Mouse (Mus musculus): Measurements from ENCODE around the gene Zfp622. TPM values are rescaled to one million over a fixed set of nuclear protein-coding genes. Genes with fewer than 3 reads are reported as not detected.
"Not testable (repeated sequence)": the region's sequence is repeated elsewhere in the genome, so short reads cannot be mapped to it uniquely, and the experiment has no call there.

Gene Zfp622
- polyA plus RNA-seq, 1 experiment, result 29.7 TPM

DNA sequence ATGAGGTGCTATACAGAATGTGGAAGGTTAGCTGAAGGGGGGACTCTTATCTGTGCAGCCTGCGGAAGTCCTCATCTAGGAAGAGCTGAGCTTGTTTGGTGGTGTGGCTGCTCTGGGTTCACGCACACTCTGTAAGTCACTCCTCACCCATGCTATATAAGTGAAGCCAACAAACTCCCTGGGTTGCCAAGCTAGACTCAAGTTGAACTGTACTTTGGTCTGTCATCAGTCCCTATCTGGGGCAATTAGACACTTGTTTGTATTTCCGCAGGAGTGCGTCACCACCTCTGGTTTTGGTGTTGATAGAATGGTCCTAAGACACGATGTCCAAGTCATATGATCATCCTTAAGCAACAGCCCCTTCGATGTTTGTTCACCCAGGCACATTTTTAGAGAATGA is 8.4 kb upstream of the Zfp622 start:
- Histone ChIP-seq H3K4me3 (replicated peaks; ENCODE audit: insufficient read depth, low read depth, low read length) (no peak overlapping the region), H3K27me3 (ENCODE audit: control insufficient read depth, insufficient read depth, low read length) (no peaks in the 10 kb centered on the region), H3K27ac (ENCODE audit: insufficient read depth, low read length) (no peak overlapping the region), H3K4me1 (ENCODE audit: control insufficient read depth, insufficient read depth, low read length) (no peaks in the 10 kb centered on the region)
- 93% methylated on average over 6 of the region's 6 CpGs for WGBS
- TF ChIP-seq CTCF (IDR thresholded peaks at IDR 0.05; ENCODE audit: borderline replicate concordance, insufficient read depth, low read depth, low read length), result no peak
- TF ChIP-seq POLR2A (IDR thresholded peaks at IDR 0.05; ENCODE audit: borderline replicate concordance, insufficient read depth, low read length), result no peak
- DNase-seq, result no peak

- peak overlapping the region; percentile 45; the same call in 1 of the 2 replicates for H3K27ac ChIP-seq (ENCODE audit: insufficient read depth, low read length)
Observed at GRCm38 (mm10) chr15:25983614-25984013, 552 bp upstream of the Zfp622 start.

DNA sequence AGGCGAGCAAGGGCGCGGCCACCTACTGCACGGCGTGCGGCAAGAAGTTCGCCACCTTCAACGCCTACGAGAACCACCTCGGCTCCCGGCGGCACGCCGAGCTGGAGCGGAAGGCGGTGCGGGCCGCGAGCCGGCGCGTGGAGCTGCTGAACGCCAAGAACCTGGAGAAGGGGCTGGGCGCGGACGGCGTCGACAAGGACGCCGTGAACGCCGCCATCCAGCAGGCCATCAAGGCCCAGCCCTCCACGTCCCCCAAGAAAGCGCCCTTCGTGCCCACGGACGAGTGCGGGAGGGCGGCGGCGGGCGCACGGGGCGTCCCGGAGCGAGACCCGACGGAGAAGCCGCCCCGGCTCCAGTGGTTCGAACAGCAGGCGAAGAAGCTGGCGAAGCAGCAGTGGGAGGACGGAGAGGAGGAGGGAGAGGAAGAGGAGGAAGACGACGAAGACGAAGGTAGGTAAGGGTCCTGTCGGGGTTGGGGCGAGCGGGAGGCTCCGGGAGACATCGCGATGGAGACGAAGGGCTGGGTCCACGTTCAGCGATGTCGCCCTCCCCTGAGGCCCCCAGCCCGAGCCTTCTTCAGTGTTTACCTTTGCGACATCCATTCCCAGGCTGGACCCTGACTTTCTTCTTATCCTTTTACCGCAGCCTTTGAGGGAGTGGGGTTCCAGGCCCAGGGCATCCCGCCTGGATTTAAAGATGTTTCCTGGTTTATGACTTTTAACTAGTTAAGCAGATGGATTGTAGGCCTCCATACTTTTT is 747 bp downstream of the Zfp622 start:
- TF ChIP-seq CTCF (IDR thresholded peaks at IDR 0.05; ENCODE audit: borderline replicate concordance, insufficient read depth, low read depth, low read length) (no peak), POLR2A (IDR thresholded peaks at IDR 0.05; ENCODE audit: borderline replicate concordance, insufficient read depth, low read length) (no peak)
- WGBS, result under 1% methylated on average over 71 of the region's 71 CpGs

More at GRCm38 (mm10) chr15:25983614-25984013, 552 bp upstream of the Zfp622 start:
- DNase-seq; H3K4me1 ChIP-seq (ENCODE audit: control insufficient read depth, insufficient read depth, low read length); H3K27me3 ChIP-seq (ENCODE audit: control insufficient read depth, insufficient read depth, low read length): not testable (repeated sequence)
- 15% methylated on average over 6 of the region's 6 CpGs for WGBS
- H3K4me3 ChIP-seq (replicated peaks; ENCODE audit: insufficient read depth, low read depth, low read length), result peak overlapping the region; percentile 90

DNA sequence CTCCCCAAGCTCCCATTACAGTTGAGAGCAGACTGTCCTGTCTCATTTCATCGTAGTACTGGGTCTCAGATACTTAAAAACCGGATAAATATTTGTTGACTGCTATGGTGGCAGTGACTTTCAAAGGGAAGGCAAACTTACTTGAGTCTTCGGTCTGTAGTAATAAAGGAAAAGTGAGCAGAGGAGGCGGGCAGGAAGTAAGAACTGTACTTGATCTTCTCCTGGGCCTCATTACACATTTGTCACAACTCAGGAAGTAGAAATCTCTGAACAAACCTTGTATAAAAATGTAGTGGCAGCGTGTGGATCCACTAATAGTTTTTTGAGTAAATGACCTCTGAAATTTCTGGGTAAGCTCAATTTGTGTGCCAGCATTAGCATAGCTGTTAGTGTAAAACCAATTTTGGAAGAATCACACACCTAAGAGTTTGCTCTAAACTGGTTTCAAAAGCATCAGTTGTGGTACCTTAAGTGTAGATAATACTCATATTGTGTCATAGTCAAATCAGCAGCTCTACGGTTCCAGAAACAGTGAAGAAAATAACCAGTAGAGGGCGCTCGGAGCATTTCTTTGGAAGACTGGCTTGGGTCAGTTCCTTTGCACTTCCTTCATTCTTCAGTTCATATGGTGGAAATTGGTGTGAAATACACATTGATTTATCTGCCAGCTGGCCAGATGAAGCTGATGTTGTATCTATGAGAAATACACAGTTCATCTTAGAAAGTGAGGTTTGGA is 9.0 kb downstream of the Zfp622 start:
- Histone ChIP-seq H3K4me1 (ENCODE audit: control insufficient read depth, insufficient read depth, low read length) (no peaks in the 10 kb centered on the region), H3K27ac (ENCODE audit: insufficient read depth, low read length) (no peak overlapping the region), H3K4me3 (replicated peaks; ENCODE audit: insufficient read depth, low read depth, low read length) (no peak overlapping the region), H3K27me3 (ENCODE audit: control insufficient read depth, insufficient read depth, low read length) (no peaks in the 10 kb centered on the region)
- TF ChIP-seq POLR2A (IDR thresholded peaks at IDR 0.05; ENCODE audit: borderline replicate concordance, insufficient read depth, low read length) (no peak), CTCF (IDR thresholded peaks at IDR 0.05; ENCODE audit: borderline replicate concordance, insufficient read depth, low read depth, low read length) (peak; percentile 21; the same call in 1 of the 2 replicates)
- 58% methylated on average over 8 of the region's 8 CpGs for WGBS
- peak; percentile 27 to 44 for DNase-seq

More for the DNA sequence above, 747 bp downstream of the Zfp622 start:
- H3K27ac ChIP-seq (ENCODE audit: insufficient read depth, low read length), result peak overlapping the region; percentile 40
- no peaks in the 10 kb centered on the region for H3K27me3 ChIP-seq (ENCODE audit: control insufficient read depth, insufficient read depth, low read length)
- peak overlapping the region; percentile 90 for H3K4me3 ChIP-seq (replicated peaks; ENCODE audit: insufficient read depth, low read depth, low read length)
- no peak for DNase-seq
- H3K4me1 ChIP-seq (ENCODE audit: control insufficient read depth, insufficient read depth, low read length), result peaks cover 6% of the 10 kb centered on the region; the same call in 1 of the 2 replicates

DNA sequence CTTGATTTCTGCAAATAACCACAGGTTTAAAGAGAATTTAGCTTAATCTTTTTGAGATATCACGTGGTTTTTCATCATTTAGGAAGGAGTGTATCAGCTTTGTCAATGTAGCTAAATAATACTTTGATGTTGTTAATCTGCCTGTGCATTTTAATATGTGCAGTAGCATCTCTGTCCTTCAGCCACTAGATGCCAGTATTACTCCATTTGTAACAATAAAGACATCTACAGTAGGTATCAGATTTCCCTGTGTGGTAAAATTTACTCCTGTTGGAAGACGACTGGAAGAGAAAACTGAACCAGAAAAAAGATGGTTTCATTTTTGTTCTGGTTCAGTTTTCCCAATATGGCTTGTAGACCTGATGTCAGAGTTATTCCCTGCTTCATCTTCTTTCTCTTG is 11.4 kb downstream of the Zfp622 start:
- Histone ChIP-seq H3K4me3 (replicated peaks; ENCODE audit: insufficient read depth, low read depth, low read length) (no peak overlapping the region), H3K4me1 (ENCODE audit: control insufficient read depth, insufficient read depth, low read length) (no peaks in the 10 kb centered on the region), H3K27ac (ENCODE audit: insufficient read depth, low read length) (no peak overlapping the region), H3K27me3 (ENCODE audit: control insufficient read depth, insufficient read depth, low read length) (no peaks in the 10 kb centered on the region)
- DNase-seq, result peak in 1 of 2 experiments; percentile 30
- TF ChIP-seq POLR2A (IDR thresholded peaks at IDR 0.05; ENCODE audit: borderline replicate concordance, insufficient read depth, low read length), result no peak
- peak; percentile 39; the same call in 1 of the 2 replicates for TF ChIP-seq CTCF (IDR thresholded peaks at IDR 0.05; ENCODE audit: borderline replicate concordance, insufficient read depth, low read depth, low read length)
- 37% methylated on average over 2 of the region's 2 CpGs for WGBS

GRCm38 (mm10) chr15:25999545-25999944 is 15.4 kb downstream of the Zfp622 start:
- not testable (repeated sequence) for DNase-seq; H3K27ac ChIP-seq (ENCODE audit: insufficient read depth, low read length); H3K4me1 ChIP-seq (ENCODE audit: control insufficient read depth, insufficient read depth, low read length); H3K4me3 ChIP-seq (replicated peaks; ENCODE audit: insufficient read depth, low read depth, low read length); H3K27me3 ChIP-seq (ENCODE audit: control insufficient read depth, insufficient read depth, low read length)
- 42% methylated on average over 5 of the region's 5 CpGs for WGBS

DNA sequence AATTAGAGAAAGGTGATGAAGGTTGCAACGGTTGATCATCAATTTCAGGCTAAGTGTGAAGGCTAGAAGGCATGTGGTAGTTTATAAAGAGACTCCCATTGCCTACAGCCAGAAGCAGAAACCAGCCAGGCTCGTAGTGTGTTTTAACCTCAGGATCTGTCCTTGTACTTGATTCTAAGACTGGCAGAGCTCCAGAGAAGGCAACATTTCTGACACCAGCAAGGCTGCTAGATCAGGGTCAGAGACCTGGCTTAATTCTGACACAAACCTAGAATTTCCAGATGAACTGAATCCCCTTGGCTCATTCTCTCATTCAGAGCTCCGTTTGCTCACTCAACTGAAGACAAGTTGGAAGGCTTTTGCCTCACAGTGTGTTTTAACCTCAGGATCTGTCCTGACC is 24.5 kb downstream of the Zfp622 start:
- Histone ChIP-seq H3K4me3 (replicated peaks; ENCODE audit: insufficient read depth, low read depth, low read length) (no peak overlapping the region), H3K27ac (ENCODE audit: insufficient read depth, low read length) (no peak overlapping the region), H3K27me3 (ENCODE audit: control insufficient read depth, insufficient read depth, low read length) (no peaks in the 10 kb centered on the region), H3K4me1 (ENCODE audit: control insufficient read depth, insufficient read depth, low read length) (no peaks in the 10 kb centered on the region)
- no peak for DNase-seq
- TF ChIP-seq CTCF (IDR thresholded peaks at IDR 0.05; ENCODE audit: borderline replicate concordance, insufficient read depth, low read depth, low read length), result no peak
- no peak for TF ChIP-seq POLR2A (IDR thresholded peaks at IDR 0.05; ENCODE audit: borderline replicate concordance, insufficient read depth, low read length)
- 71% methylated on average over 3 of the region's 3 CpGs for WGBS

GRCm38 (mm10) chr15:26012891-26013290 is 28.7 kb downstream of the Zfp622 start:
- H3K27ac ChIP-seq (ENCODE audit: insufficient read depth, low read length), result no peak overlapping the region
- WGBS, result 68% methylated on average over 4 of the region's 4 CpGs
- H3K27me3 ChIP-seq (ENCODE audit: control insufficient read depth, insufficient read depth, low read length), result no peaks in the 10 kb centered on the region
- TF ChIP-seq POLR2A (IDR thresholded peaks at IDR 0.05; ENCODE audit: borderline replicate concordance, insufficient read depth, low read length) (no peak), CTCF (IDR thresholded peaks at IDR 0.05; ENCODE audit: borderline replicate concordance, insufficient read depth, low read depth, low read length) (no peak)
- no peaks in the 10 kb centered on the region for H3K4me1 ChIP-seq (ENCODE audit: control insufficient read depth, insufficient read depth, low read length)
- no peak for DNase-seq
- H3K4me3 ChIP-seq (replicated peaks; ENCODE audit: insufficient read depth, low read depth, low read length), result no peak overlapping the region
